Mouse (Mus musculus) olfactory bulb, adult 2 months (tissue): ENCODE results near the gene Akp3. TPM values are rescaled to one million over a fixed set of nuclear protein-coding genes. Genes with fewer than 3 reads are reported as not detected.

Experiments
- H3K27ac ChIP-seq: fragments of 200-500 bp; 2 replicates; pipeline ENCODE4 v1.5.1; 2012; ENCODE audit warnings: low read depth, low read length; ENCODE audit not compliant: insufficient read depth
- H3K4me1 ChIP-seq: fragments of 200-500 bp; 2 replicates; pipeline ENCODE4 v1.6.1; 2012; ENCODE audit warnings: low read length; ENCODE audit not compliant: control insufficient read depth, insufficient read depth
- H3K4me3 ChIP-seq: fragments of 200-500 bp; 2 replicates; pipeline ENCODE4 v1.5.1; 2012; ENCODE audit warnings: mild to moderate bottlenecking, low read depth, low read length, moderate library complexity; ENCODE audit not compliant: insufficient read depth
- CTCF ChIP-seq: fragments of 200-500 bp; IDR thresholded peaks from 2 replicates; pipeline ENCODE4 v1.5.1; 2012; ENCODE audit warnings: low read depth, mild to moderate bottlenecking, low read length, moderate library complexity; ENCODE audit not compliant: insufficient read depth
- POLR2A ChIP-seq: fragments of 200-500 bp; IDR thresholded peaks from 2 replicates; pipeline ENCODE4 v1.6.1; 2012; ENCODE audit warnings: mild to moderate bottlenecking, low read depth, low read length, moderate library complexity; ENCODE audit not compliant: insufficient read depth
- WGBS: fragments of 180-500 bp; shearing (Covaris S2); methylation state at CpG from one replicate; pipeline ENCODE4 v1.1.7; 2018; 5-methylcytosine and 5-hydroxymethylcytosine counted together
- polyA plus RNA-seq: library from polyadenylated mRNA; stranded (reverse); fragments of >200 nt; gene quantifications from 2 replicates; pipeline ENCODE4 v1.2.4, GENCODE M21; 2012; ENCODE audit warnings: low replicate concordance; ENCODE audit not compliant: missing spikeins, insufficient read depth, insufficient read length

The Akp3 gene
- not detected in 2 replicates for polyA plus RNA-seq

DNA sequence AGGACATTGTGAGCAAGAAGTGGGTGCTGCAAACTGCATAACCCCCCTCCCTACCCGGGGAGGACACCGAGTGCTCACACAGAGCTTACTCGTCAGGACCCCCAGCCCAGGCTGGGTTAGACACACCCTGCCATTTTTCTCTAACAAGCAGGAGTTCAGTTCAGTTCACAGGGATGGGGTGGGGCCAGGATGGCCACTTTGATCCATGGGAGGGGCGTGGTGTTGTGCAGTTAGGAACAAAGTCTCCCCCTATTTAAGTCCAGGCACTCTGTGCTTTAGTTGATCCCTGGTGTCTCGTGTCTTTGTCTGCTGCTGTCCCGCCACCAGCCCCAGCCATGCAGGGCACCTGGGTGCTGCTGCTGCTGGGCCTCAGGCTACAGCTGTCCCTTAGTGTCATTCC is at the start of gene Akp3:
Gene Akp3, plus strand, starts transcription at position 301 of the 400 bp plus-strand sequence.
- TF ChIP-seq CTCF = no peak
- TF ChIP-seq POLR2A = no peak
- 85% methylated on average over 6 of the region's 6 CpGs for WGBS
- Histone ChIP-seq H3K4me1 (peaks cover 6% of the 10 kb centered on the region), H3K4me3 (no peak within 1 kb of the TSS), H3K27ac (no peak within 1 kb of the TSS)

DNA sequence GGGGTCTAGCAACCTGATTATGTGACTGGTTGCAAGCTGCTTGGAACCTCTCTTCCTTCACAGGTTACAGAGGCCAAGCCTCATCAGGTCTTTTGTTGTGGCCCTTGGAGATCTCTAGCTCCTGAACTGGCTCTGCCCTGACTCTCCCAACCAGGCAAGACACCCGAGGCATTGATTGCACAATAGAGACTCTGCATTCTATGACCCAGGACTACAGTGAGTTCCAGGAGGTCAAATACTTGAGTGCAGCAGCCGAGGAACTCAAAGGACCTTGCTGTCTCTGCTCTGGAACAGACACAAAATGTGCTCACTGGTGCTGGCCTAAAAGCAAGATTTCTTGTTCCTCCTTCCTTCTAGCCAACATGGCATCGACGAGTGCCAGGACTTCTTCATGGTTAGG is 38.6 kb upstream of the Akp3 start:
- H3K4me1 ChIP-seq = no peaks in the 10 kb centered on the region
- TF ChIP-seq POLR2A (no peak), CTCF (no peak)
- H3K27ac ChIP-seq = no peak overlapping the region
- no peak overlapping the region for H3K4me3 ChIP-seq
- 72% methylated on average over 4 of the region's 4 CpGs for WGBS

GRCm38 (mm10) chr1:87086964-87087363 is 37.8 kb upstream of the Akp3 start:
- H3K27ac ChIP-seq = no peak overlapping the region
- WGBS = 77% methylated on average over 17 of the region's 17 CpGs
- TF ChIP-seq POLR2A (no peak), CTCF (no peak)
- H3K4me1 ChIP-seq = no peaks in the 10 kb centered on the region
- no peak overlapping the region for H3K4me3 ChIP-seq

- Histone ChIP-seq H3K27ac (no peak overlapping the region), H3K4me3 (no peak overlapping the region), H3K4me1 (no peaks in the 10 kb centered on the region)
- TF ChIP-seq CTCF = no peak
- no peak for TF ChIP-seq POLR2A
- WGBS = 85% methylated on average over 11 of the region's 11 CpGs
These were observed 35.5 kb upstream of the Akp3 start for GRCm38 (mm10) chr1:87089251-87089650.

GRCm38 (mm10) chr1:87089828-87090227 is 34.9 kb upstream of the Akp3 start, which contains the start of gene Alppl2:
Gene Alppl2 (minus strand): TSS chr1:87089928.
- H3K27ac ChIP-seq = no peak within 1 kb of the TSS
- TF ChIP-seq CTCF (no peak), POLR2A (no peak)
- H3K4me3 ChIP-seq = no peak within 1 kb of the TSS
- H3K4me1 ChIP-seq = no peaks in the 10 kb centered on the region
- 88% methylated on average over 4 of the region's 4 CpGs for WGBS

- no peak overlapping the region for H3K4me3 ChIP-seq
- TF ChIP-seq POLR2A = no peak
- no peak for TF ChIP-seq CTCF
- no peak overlapping the region for H3K27ac ChIP-seq
- H3K4me1 ChIP-seq = peaks cover 5% of the 10 kb centered on the region
- 77% methylated on average over 8 of the region's 8 CpGs for WGBS
These were observed 29.1 kb upstream of the Akp3 start for GRCm38 (mm10) chr1:87095642-87096041.

- no peak for TF ChIP-seq POLR2A
- TF ChIP-seq CTCF = peak; percentile 69; the same call in 1 of the 2 replicates
- WGBS = 17% methylated on average over 30 of the region's 30 CpGs
- Histone ChIP-seq H3K4me3 (no peak overlapping the region), H3K27ac (no peak overlapping the region), H3K4me1 (peaks cover 5% of the 10 kb centered on the region)
These were observed 26.3 kb upstream of the Akp3 start for GRCm38 (mm10) chr1:87098358-87098975.

GRCm38 (mm10) chr1:87101411-87101810 is 23.4 kb upstream of the Akp3 start, which contains the start of gene Alpi:
Gene Alpi (minus strand): TSS chr1:87101606.
- 92% methylated on average over 1 of the region's 1 CpGs for WGBS
- Histone ChIP-seq H3K27ac (no peak within 1 kb of the TSS), H3K4me3 (no peak within 1 kb of the TSS), H3K4me1 (peaks cover 5% of the 10 kb centered on the region)
- TF ChIP-seq CTCF = no peak
- TF ChIP-seq POLR2A = no peak

DNA sequence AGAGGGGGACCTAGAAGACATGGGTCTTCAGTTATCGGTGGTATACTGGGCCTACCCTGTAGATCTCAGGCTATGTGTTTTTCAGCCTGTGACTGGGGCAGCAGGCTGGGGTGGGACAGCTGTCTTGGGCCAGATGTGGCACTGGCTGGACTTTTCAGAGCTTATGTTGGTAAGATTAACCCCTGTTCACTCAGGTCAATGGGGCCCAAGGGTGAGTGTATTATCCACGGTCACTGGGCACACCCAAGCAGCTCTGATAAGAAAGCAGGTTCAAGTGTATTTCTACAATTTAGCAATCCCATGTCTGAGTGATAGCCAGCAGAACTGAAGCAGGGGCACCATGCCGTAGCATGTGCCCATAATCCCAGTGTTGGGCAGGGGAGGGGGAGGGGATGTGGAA is 22.7 kb upstream of the Akp3 start:
- TF ChIP-seq POLR2A = no peak
- no peak for TF ChIP-seq CTCF
- H3K4me3 ChIP-seq = no peak overlapping the region
- H3K27ac ChIP-seq = no peak overlapping the region
- H3K4me1 ChIP-seq = peaks cover 5% of the 10 kb centered on the region
- 93% methylated on average over 3 of the region's 3 CpGs for WGBS
